Mouse (Mus musculus) liver, adult 2 months (tissue): ENCODE results near the gene Syt1. TPM values are rescaled to one million over a fixed set of nuclear protein-coding genes. Genes with fewer than 3 reads are reported as not detected.

Experiments used
- DNase-seq: peaks from one replicate; pipeline ENCODE4 v3.0.0-alpha.2; 2011; ENCODE audit warnings: low read depth, low spot score; ENCODE audit errors: extremely low read depth
- H3K27ac ChIP-seq: fragments of 200-500 bp; replicated peaks from 2 replicates; pipeline ENCODE4 v1.5.1; 2012; ENCODE audit warnings: low read depth, mild to moderate bottlenecking, control low read depth, inconsistent platforms, low read length; ENCODE audit not compliant: insufficient read depth
- H3K27me3 ChIP-seq: fragments of 200-500 bp; 2 replicates; pipeline ENCODE4 v1.6.1; 2012; ENCODE audit warnings: mild to moderate bottlenecking, moderate library complexity, low read length, inconsistent platforms; ENCODE audit not compliant: control insufficient read depth, insufficient read depth
- H3K36me3 ChIP-seq: fragments of 200-500 bp; 2 replicates; pipeline ENCODE4 v1.6.1; 2012; ENCODE audit warnings: low read length, inconsistent platforms; ENCODE audit not compliant: control insufficient read depth, insufficient read depth
- H3K4me1 ChIP-seq: fragments of 200-500 bp; 2 replicates; pipeline ENCODE4 v1.6.1; 2011; ENCODE audit warnings: low read length; ENCODE audit not compliant: control insufficient read depth, insufficient read depth
- H3K4me3 ChIP-seq: fragments of 200-500 bp; 2 replicates; pipeline ENCODE4 v1.5.1; 2011; ENCODE audit warnings: low read depth, mild to moderate bottlenecking, control low read depth, low read length, moderate library complexity; ENCODE audit not compliant: insufficient read depth
- H3K79me2 ChIP-seq: fragments of 200-500 bp; 2 replicates; pipeline ENCODE4 v1.6.1; 2012; ENCODE audit warnings: inconsistent platforms, mild to moderate bottlenecking, low read length, moderate library complexity; ENCODE audit not compliant: control insufficient read depth, insufficient read depth
- H3K9ac ChIP-seq: fragments of 200-500 bp; 2 replicates; pipeline ENCODE4 v1.6.1; 2012; ENCODE audit warnings: low read depth, mild to moderate bottlenecking, control low read depth, inconsistent platforms, low read length
- CTCF ChIP-seq: fragments of 200-500 bp; IDR thresholded peaks from 2 replicates; pipeline ENCODE4 v1.5.1; 2011; ENCODE audit warnings: low read depth, low read length, control low read depth
- POLR2A ChIP-seq: fragments of 200-500 bp; IDR thresholded peaks from 2 replicates; pipeline ENCODE4 v1.6.1; 2011; ENCODE audit warnings: low read length, control low read depth; ENCODE audit not compliant: insufficient read depth; ENCODE audit errors: extremely low read depth
- WGBS: fragments of 180-500 bp; shearing (Covaris S2); methylation state at CpG from one replicate; pipeline ENCODE4 v1.1.7; 2018; 5-methylcytosine and 5-hydroxymethylcytosine counted together
- polyA plus RNA-seq: library from polyadenylated mRNA; depleted of rRNA; stranded (reverse); fragments of >200 nt; gene quantifications from 2 replicates; pipeline ENCODE4 v1.2.3, GENCODE M21; 2012
- total RNA-seq: library from RNA; depleted of rRNA; stranded (reverse); fragments of >200 nt; gene quantifications from 2 replicates; pipeline ENCODE4 v1.2.3, GENCODE M21; 2014

The Syt1 gene
- total and polyA plus RNA-seq, 2 experiments, result 2.5 to 5.8 TPM

DNA sequence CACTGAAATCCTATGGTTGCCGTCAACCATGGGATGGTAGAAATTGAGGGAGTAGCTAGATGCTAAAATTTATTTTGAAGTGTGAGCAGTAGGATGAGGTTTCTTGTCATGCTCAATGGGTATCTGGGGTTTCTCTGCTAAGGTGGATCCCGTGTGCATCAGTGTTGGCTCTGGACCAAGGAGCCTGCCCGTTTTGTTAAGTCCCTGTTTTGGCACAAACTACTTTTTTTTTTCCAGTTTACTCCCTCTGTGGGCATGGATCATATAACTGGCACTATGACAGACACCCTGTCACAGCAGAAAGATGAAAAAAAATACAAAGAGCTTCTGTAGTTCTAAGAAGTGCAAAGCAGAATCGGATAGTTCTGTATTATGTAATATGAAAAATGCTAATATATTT, 212.0 kb downstream of the Syt1 start:
- Histone ChIP-seq H3K36me3 (no peaks in the 10 kb centered on the region), H3K27ac (no peak overlapping the region), H3K4me3 (no peak overlapping the region), H3K9ac (no peak overlapping the region), H3K4me1 (no peaks in the 10 kb centered on the region), H3K79me2 (no peaks in the 10 kb centered on the region), H3K27me3 (no peaks in the 10 kb centered on the region)
- WGBS, result 75% methylated on average over 4 of the region's 4 CpGs
- TF ChIP-seq CTCF, result no peak
- no peak for TF ChIP-seq POLR2A
- DNase-seq, result no peak

DNA sequence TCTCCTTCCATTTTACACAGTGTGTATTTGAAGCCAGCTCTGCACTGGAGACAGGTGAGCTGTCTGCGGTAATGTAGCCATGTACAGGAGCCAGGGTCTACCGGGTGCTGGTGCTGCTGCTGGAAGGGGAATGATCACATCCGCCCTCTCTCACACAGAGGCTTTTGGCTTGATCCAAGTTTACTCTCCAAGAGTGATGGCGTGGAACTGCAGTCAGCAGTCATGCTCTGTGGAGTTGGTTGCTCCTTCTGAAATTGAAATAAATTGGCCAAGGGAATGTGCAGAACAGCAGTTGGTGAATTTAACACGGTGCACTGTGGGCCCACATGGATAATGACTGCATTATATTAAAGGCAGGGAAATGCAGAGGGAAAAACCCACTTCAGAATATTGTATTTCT, 228.0 kb downstream of the Syt1 start:
- no peak overlapping the region for H3K27ac ChIP-seq
- DNase-seq, result no peak
- no peak overlapping the region for H3K4me3 ChIP-seq
- no peak overlapping the region for H3K9ac ChIP-seq
- H3K79me2 ChIP-seq, result no peaks in the 10 kb centered on the region
- WGBS, result 85% methylated on average over 5 of the region's 5 CpGs
- H3K27me3 ChIP-seq, result no peaks in the 10 kb centered on the region
- H3K4me1 ChIP-seq, result no peaks in the 10 kb centered on the region
- H3K36me3 ChIP-seq, result no peaks in the 10 kb centered on the region
- TF ChIP-seq POLR2A (no peak), CTCF (no peak)

DNA sequence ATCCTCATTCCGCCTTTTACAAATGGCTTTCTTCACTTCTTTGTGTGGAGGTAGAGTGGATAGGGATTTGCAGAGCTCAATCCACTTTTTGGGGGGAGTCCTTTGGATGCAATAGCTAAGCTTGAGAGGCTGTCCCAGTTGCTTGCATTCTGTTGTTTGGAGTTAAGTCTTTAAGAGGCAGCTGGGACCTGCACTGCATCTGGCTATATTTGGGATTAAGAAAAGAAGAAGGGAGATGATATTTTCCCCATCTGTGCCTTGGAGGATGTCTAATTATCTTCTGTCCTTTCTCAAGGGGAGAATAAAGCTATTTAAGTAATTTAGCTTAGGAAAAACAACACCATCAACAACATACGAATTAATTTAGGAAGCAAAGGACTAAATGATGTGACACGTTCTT, 230.2 kb downstream of the Syt1 start:
- TF ChIP-seq CTCF (no peak), POLR2A (no peak)
- no peak overlapping the region for H3K4me3 ChIP-seq
- no peak overlapping the region for H3K9ac ChIP-seq
- no peaks in the 10 kb centered on the region for H3K27me3 ChIP-seq
- H3K27ac ChIP-seq, result no peak overlapping the region
- no peaks in the 10 kb centered on the region for H3K36me3 ChIP-seq
- H3K79me2 ChIP-seq, result no peaks in the 10 kb centered on the region
- 82% methylated on average over 3 of the region's 3 CpGs for WGBS
- H3K4me1 ChIP-seq, result no peaks in the 10 kb centered on the region
- DNase-seq, result no peak

DNA sequence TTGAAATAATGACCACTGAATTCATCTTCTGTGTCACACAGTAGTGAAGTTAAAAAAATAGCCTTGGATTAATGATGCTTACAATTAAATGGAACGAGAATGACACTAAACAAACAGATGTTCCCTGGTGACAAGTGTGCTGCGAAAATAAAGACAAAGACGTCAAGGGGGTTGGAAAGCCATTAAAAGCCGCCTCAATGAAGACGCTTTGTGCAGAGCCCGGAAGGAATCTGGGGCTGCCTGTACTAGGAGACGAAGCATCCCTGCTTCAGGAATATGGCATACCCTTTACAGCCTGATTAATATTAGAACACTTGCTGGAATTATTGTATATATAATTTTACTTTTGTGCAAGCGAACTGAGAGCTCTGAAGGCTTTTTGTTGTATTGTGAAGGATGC, 234.0 kb downstream of the Syt1 start:
- DNase-seq, result no peak
- Histone ChIP-seq H3K79me2 (no peaks in the 10 kb centered on the region), H3K36me3 (no peaks in the 10 kb centered on the region), H3K4me3 (no peak overlapping the region), H3K4me1 (no peaks in the 10 kb centered on the region), H3K9ac (no peak overlapping the region), H3K27ac (no peak overlapping the region), H3K27me3 (no peaks in the 10 kb centered on the region)
- 74% methylated on average over 8 of the region's 8 CpGs for WGBS
- TF ChIP-seq CTCF (no peak), POLR2A (no peak)

DNA sequence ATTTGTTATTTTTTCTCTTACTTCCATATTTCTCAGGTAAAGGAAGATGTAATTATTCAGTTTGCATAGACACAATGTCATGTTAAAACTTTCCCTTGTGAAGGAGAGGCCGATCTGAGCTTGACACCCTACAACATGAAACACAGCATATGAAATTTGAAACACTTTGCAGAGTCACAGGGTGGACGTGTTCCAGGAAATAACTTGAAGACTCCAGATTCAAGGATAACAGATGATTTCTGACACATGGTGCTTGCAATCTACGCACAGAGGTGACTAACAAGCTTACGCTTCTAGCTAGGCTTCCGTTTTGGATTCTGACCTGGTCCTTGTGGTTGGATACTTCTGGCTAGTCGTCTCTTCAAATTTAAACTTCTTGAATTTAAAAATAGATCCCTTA, 239.7 kb downstream of the Syt1 start:
- DNase-seq, result no peak
- no peak for TF ChIP-seq POLR2A
- no peak for TF ChIP-seq CTCF
- Histone ChIP-seq H3K4me1 (no peaks in the 10 kb centered on the region), H3K4me3 (no peak overlapping the region), H3K79me2 (no peaks in the 10 kb centered on the region), H3K27ac (no peak overlapping the region), H3K27me3 (no peaks in the 10 kb centered on the region), H3K9ac (no peak overlapping the region), H3K36me3 (no peaks in the 10 kb centered on the region)
- WGBS, result 77% methylated on average over 6 of the region's 6 CpGs

DNA sequence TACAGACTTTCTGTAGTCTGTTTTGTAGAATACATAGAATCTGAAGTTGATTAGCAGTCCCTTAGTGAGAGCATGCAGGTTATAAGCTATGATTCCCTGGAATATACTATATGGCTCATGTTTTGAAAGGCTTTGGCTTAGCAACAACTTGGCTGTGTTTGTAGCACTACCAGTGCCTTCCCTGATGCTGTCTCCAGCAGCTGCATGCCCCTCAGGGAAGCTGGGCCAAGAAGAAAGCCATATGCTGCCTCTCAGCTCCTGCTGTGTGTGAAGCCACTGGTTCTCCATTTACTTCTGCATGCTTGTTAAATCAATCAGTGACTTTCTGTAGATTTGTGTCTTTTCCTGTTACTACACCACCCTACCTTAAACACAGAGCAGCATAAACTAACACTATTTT, 245.2 kb downstream of the Syt1 start:
- Histone ChIP-seq H3K79me2 (no peaks in the 10 kb centered on the region), H3K9ac (no peak overlapping the region), H3K4me3 (no peak overlapping the region), H3K27me3 (no peaks in the 10 kb centered on the region), H3K36me3 (no peaks in the 10 kb centered on the region), H3K27ac (no peak overlapping the region), H3K4me1 (no peaks in the 10 kb centered on the region)
- no peak for DNase-seq
- TF ChIP-seq CTCF, result no peak
- no peak for TF ChIP-seq POLR2A
